ENCODE assay signal across 10 mouse cellular contexts in the genomic region with DNA sequence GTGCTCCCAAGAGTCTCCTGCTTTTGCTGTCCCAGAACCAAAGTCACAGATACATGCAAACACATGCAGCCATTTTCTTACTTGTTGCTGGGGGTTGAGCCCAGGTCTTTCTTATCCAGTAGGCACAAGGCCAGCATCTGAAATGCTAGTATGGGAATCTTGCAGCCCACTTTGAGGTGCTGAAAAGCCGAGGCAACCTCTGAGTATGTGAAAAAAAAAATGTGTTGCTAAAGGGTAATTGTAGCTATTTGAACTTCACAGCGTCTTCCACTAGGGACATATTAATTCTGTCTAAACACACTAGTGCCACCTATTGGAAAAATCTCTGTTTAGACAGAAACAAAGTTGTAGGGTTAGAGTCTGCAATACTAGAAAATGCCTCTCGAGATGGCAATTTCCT.
DNase-seq lines count a peak whose midpoint lies in the region; ATAC-seq and TF ChIP-seq lines count a peak whose summit lies in the region.
"Had no signal": no experiment of that assay in that cellular context is flagged by ENCODE, and none has a peak within 500 bp of the region (broad histone marks: within the 10 kb centered on the region; RNA-seq: fewer than 3 reads in every experiment).

No protein-coding gene starts in this region.

- no peaks in the 10 kb centered on the region for H3K4me1 ChIP-seq in intestine, embryonic 14.5 days (replicated peaks; ENCODE audit: control insufficient read depth, insufficient read depth, low read length)
- H3K4me1 ChIP-seq in intestine, embryonic 16.5 days (ENCODE audit: control insufficient read depth, insufficient read depth, low read length), result peaks cover 3% of the 10 kb centered on the region; the same call in 1 of the 2 replicates
- H3K4me1 ChIP-seq in neural tube, embryonic 11.5 days (ENCODE audit: control insufficient read depth, insufficient read depth, low read length), result no peaks in the 10 kb centered on the region

- ATAC-seq in intestine, embryonic 14.5 days (replicated peaks; ENCODE audit: low FRiP score, low TSS enrichment, low read depth), result no peak
- no peak for ATAC-seq in intestine, embryonic 16.5 days
- ATAC-seq in Patski, result peak; percentile 65
- ATAC-seq in neural tube, embryonic 11.5 days (ENCODE audit: insufficient read depth, low FRiP score, low TSS enrichment), result no peak

- in situ Hi-C loops in Patski (cut with MboI; ENCODE audit: low pct_unique_long_range_greater_than_20kb), result loop anchor here (5.0 kb wide), 2 partner anchors 210 to 350 kb away; no protein-coding TSS in a partner anchor

- H3K4me3 ChIP-seq in intestine, embryonic 14.5 days (ENCODE audit: low read depth, low read length), result no peak overlapping the region
- no peak overlapping the region for H3K4me3 ChIP-seq in intestine, embryonic 16.5 days (ENCODE audit: low read length)
- no peak overlapping the region for H3K4me3 ChIP-seq in neural tube, embryonic 11.5 days (ENCODE audit: low read depth, low read length)
- H3K4me3 ChIP-seq: embryonic facial prominence, embryonic 15.5 days had no signal

- no peak overlapping the region for H3K9ac ChIP-seq in intestine, embryonic 14.5 days (ENCODE audit: low read length)
- H3K9ac ChIP-seq in intestine, embryonic 16.5 days (ENCODE audit: low read depth, low read length), result no peak overlapping the region
- no peak overlapping the region for H3K9ac ChIP-seq in neural tube, embryonic 11.5 days (ENCODE audit: low read length)
- H3K9ac ChIP-seq: embryonic facial prominence, embryonic 15.5 days had no signal

- CTCF ChIA-PET in Patski (lab: Charles Lee), result interaction anchor here (0.5 to 2.0 kb wide), 23 partner anchors 8 to 430 kb away, joined by 3 to 14 read pairs (median 4); no protein-coding TSS in a partner anchor

- no peaks in the 10 kb centered on the region for H3K27me3 ChIP-seq in intestine, embryonic 14.5 days (replicated peaks; ENCODE audit: control insufficient read depth, insufficient read depth, low read length)
- no peaks in the 10 kb centered on the region for H3K27me3 ChIP-seq in intestine, embryonic 16.5 days (replicated peaks; ENCODE audit: control insufficient read depth, insufficient read depth, low read length)
- H3K27me3 ChIP-seq in Patski, result no peaks in the 10 kb centered on the region
- no peaks in the 10 kb centered on the region for H3K27me3 ChIP-seq in neural tube, embryonic 11.5 days (ENCODE audit: control insufficient read depth, insufficient read depth, low read length)
- H3K27me3 ChIP-seq: embryonic facial prominence, embryonic 15.5 days had no signal

- DNase-seq in intestine, embryonic 14.5 days (ENCODE audit: low spot score), result peak; percentile 69
- peak; percentile 43 for DNase-seq in A20 (ENCODE audit: low read depth, low spot score)
- no peak for DNase-seq in Patski (ENCODE audit: low read depth, low spot score)
- DNase-seq in heart, postnatal 10 days, result peak; percentile 39 to 46
- DNase-seq in neural tube, embryonic 11.5 days (ENCODE audit: low spot score), result peak; percentile 58
- no peak for DNase-seq in adrenal gland, postnatal 36 days
- DNase-seq in gastrocnemius, postnatal 4 days (ENCODE audit: low spot score in 2 of 2), result no peak

- intact Hi-C loops in heart, postnatal 10 days (cut with DNase I), result loop anchor here (1.0 to 2.0 kb wide), 2 partner anchors 264 to 344 kb away; no protein-coding TSS in a partner anchor

- no peak overlapping the region for H3K4me2 ChIP-seq in intestine, embryonic 14.5 days (ENCODE audit: low read length)
- no peak overlapping the region for H3K4me2 ChIP-seq in intestine, embryonic 16.5 days (ENCODE audit: low read depth, low read length)
- no peak overlapping the region for H3K4me2 ChIP-seq in neural tube, embryonic 11.5 days (ENCODE audit: low read depth)
- H3K4me2 ChIP-seq: embryonic facial prominence, embryonic 15.5 days had no signal

- H3K9me3 ChIP-seq in intestine, embryonic 14.5 days (ENCODE audit: control insufficient read depth, low read length), result no peaks in the 10 kb centered on the region
- no peaks in the 10 kb centered on the region for H3K9me3 ChIP-seq in intestine, embryonic 16.5 days (ENCODE audit: control insufficient read depth, low read length)
- H3K9me3 ChIP-seq in neural tube, embryonic 11.5 days (ENCODE audit: control insufficient read depth, low read length), result no peaks in the 10 kb centered on the region
- H3K9me3 ChIP-seq: embryonic facial prominence, embryonic 15.5 days had no signal

- H3K27ac ChIP-seq in intestine, embryonic 14.5 days (ENCODE audit: low read depth), result no peak overlapping the region
- H3K27ac ChIP-seq in intestine, embryonic 16.5 days (ENCODE audit: low read length), result no peak overlapping the region
- H3K27ac ChIP-seq in neural tube, embryonic 11.5 days (ENCODE audit: low read depth, low read length), result no peak overlapping the region
- H3K27ac ChIP-seq: embryonic facial prominence, embryonic 15.5 days; macrophage had no signal

- POLR2A ChIA-PET in Patski (lab: Charles Lee), result no interaction called here

- 11% methylated on average over 3 of the region's 3 CpGs for WGBS in intestine, embryonic 14.5 days
- WGBS in intestine, embryonic 16.5 days, result 4% methylated on average over 3 of the region's 3 CpGs
- 14% methylated on average over 3 of the region's 3 CpGs for WGBS in neural tube, embryonic 11.5 days

- no peaks in the 10 kb centered on the region for H3K36me3 ChIP-seq in intestine, embryonic 14.5 days (ENCODE audit: control insufficient read depth, insufficient read depth, low read length)
- H3K36me3 ChIP-seq in intestine, embryonic 16.5 days (ENCODE audit: control insufficient read depth, insufficient read depth, low read length), result no peaks in the 10 kb centered on the region
- no peaks in the 10 kb centered on the region for H3K36me3 ChIP-seq in neural tube, embryonic 11.5 days (ENCODE audit: control insufficient read depth, insufficient read depth, low read length)
- H3K36me3 ChIP-seq: embryonic facial prominence, embryonic 15.5 days had no signal

- peak; percentile 70 for TF ChIP-seq CTCF in Patski (IDR thresholded peaks at IDR 0.05)

Comparison
In these comparisons a context has a peak if more than half of its experiments do, and no peak if none do; other contexts are left out.
1. DNase-seq: peak in intestine, embryonic 14.5 days (single experiment), A20 (single experiment), heart, postnatal 10 days (2 of 2) and neural tube, embryonic 11.5 days (single experiment); none in Patski (single experiment), adrenal gland, postnatal 36 days (0 of 2) and gastrocnemius, postnatal 4 days (0 of 2).